Mouse (Mus musculus): ENCODE measurements at regions not wholly inside any gene's neighbourhood (a gene's known extent, or its start where the extent isn't known, plus 50 kb on each side); places are given as distances from the start of the nearest gene placed in this dataset.

DNA sequence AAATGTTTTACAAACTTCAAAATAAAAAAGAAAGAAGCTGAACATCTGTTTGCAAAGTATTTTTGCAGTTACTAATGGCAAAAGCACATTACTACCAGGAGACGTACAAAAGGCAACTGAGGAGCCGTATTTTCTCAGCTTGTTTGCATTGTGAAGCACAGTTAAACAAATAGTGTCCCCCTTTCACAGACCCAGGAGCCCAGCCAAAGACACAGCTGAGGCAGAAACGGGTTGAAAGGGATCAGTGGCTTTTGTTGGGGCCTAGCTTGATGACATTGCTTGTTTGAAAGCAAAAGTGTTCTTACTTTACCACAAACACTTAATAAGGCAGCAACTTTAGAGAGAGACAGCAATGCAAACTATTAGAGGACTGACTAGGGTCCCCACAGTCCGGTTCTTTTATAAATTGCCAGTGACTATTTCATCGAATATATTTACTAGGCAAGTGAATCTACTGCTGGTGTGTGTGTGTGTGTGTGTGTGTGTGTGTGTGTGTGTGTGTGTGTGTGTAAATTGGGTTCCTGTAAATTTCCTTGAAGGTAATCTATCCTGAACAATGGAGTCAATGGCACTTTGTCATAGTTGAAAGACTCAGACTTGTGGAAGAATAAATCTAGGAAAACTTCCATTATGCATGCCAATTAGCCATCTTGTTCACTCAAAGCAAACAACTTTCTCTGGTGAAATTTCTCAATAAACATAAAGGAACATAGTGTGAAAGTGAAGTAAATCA is 57.8 kb upstream of the Epha7 start:
- H3K4me3 ChIP-seq (replicated peaks; ENCODE audit: low read depth, low read length), result no peak overlapping the region
- H3K9me3 ChIP-seq (ENCODE audit: control insufficient read depth, low read length), result no peaks in the 10 kb centered on the region
- H3K36me3 ChIP-seq (ENCODE audit: control insufficient read depth, insufficient read depth, low read length), result no peaks in the 10 kb centered on the region
- no peak overlapping the region for H3K9ac ChIP-seq (replicated peaks; ENCODE audit: low read length)
- DNase-seq (peak; percentile 41), ATAC-seq (ENCODE audit: low FRiP score, low TSS enrichment) (no peak)
- no peak overlapping the region for H3K27ac ChIP-seq (replicated peaks; ENCODE audit: low read depth, low read length)
- H3K27me3 ChIP-seq (ENCODE audit: control insufficient read depth, insufficient read depth, low read length), result no peaks in the 10 kb centered on the region
- 32% methylated on average over 5 of the region's 5 CpGs for WGBS
- no peaks in the 10 kb centered on the region for H3K4me1 ChIP-seq (ENCODE audit: control insufficient read depth, insufficient read depth, low read length)
- no peak overlapping the region for H3K4me2 ChIP-seq (ENCODE audit: low read length)

DNA sequence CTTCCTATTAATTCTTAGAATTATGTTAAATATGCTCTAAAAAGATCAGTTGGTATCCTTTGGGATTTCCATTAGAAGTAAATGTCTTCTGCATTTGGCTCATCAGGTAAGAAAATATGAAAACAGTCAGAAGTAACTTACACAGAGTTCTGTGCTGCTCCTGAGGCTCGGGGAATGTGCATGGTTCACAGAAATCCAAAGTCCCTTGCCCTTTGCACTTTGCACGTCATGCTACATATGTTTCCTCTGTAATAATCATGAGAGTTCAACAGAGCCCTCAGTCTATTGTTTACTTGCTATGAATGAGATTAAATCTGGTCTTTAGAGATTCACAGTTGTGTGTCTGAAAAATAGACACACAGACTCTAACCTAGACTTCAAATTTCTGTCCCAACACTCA is 50.6 kb upstream of the Epha7 start:
- Histone ChIP-seq H3K4me2 (ENCODE audit: low read length) (no peak overlapping the region), H3K9ac (replicated peaks; ENCODE audit: low read length) (no peak overlapping the region), H3K27me3 (ENCODE audit: control insufficient read depth, insufficient read depth, low read length) (no peaks in the 10 kb centered on the region), H3K4me1 (ENCODE audit: control insufficient read depth, insufficient read depth, low read length) (no peaks in the 10 kb centered on the region), H3K36me3 (ENCODE audit: control insufficient read depth, insufficient read depth, low read length) (no peaks in the 10 kb centered on the region), H3K4me3 (replicated peaks; ENCODE audit: low read depth, low read length) (no peak overlapping the region), H3K9me3 (ENCODE audit: control insufficient read depth, low read length) (no peaks in the 10 kb centered on the region), H3K27ac (replicated peaks; ENCODE audit: low read depth, low read length) (no peak overlapping the region)
- DNase-seq (no peak), ATAC-seq (ENCODE audit: low FRiP score, low TSS enrichment) (no peak)
- WGBS, result 63% methylated on average over 2 of the region's 2 CpGs
